Mouse (Mus musculus): ENCODE results near the gene Plekhg4.

GRCm38 (mm10) chr8:105355179-105356024 lies 17.7 kb upstream of the Plekhg4 start:
- no peak for TF ChIP-seq CTCF (IDR thresholded peaks at IDR 0.05; ENCODE audit: borderline replicate concordance, control insufficient read depth, extremely low read depth, insufficient read depth, low read length, poor library complexity)
- TF ChIP-seq POLR2A (IDR thresholded peaks at IDR 0.05; ENCODE audit: control insufficient read depth, extremely low read depth, insufficient read depth, low read length, poor library complexity) = no peak
